Mouse (Mus musculus) cortical plate, adult 2 months (tissue): Measurements from ENCODE around the gene Kcnk6.

ENCODE experiments used
- CTCF ChIP-seq: fragments of 200-500 bp; IDR thresholded peaks from 2 replicates; pipeline ENCODE4 v1.5.1; 2011; ENCODE audit warnings: mild to moderate bottlenecking, control low read depth, low read length; ENCODE audit not compliant: insufficient read depth; ENCODE audit errors: extremely low read depth
- POLR2A ChIP-seq: fragments of 200-500 bp; IDR thresholded peaks from 2 replicates; pipeline ENCODE4 v1.6.1; 2011; ENCODE audit warnings: mild to moderate bottlenecking, low read length, control low read depth; ENCODE audit not compliant: insufficient read depth; ENCODE audit errors: extremely low read depth

DNA sequence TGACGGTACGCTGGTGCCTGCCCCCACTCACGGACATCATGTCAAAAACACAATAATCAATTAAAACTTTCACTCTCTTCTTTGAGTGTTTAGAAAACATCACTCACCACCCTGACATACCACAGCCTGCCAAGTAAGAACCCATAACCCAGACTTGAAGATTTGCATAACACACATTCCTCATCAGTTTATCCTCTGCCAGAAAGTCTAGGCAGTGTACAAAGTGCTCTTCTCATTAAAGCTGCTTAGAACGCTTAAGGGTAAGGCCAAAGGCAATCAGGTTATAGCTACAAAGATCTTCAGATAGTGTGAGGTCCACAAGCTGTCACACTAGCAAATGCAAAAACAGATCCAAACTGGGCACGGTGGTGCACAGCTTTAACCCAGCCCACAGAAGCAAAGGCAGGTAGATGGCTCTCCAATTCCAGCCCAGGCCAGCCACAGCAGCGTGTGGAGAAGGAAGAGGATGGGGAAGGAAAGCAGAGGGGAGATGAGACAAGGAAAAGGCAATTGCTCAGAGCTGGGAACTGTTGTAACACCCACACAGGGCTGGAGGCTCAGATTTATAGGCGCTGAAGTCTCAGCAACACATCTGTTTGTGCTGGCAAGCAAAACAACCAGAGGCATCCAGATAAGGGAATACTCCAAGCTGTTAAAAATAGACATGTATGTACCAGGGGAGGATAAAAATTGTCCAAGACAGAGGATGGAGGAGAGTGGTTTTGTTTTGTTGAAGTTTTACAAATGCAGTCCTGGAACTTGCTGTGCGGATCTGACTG, 39.6 kb upstream of the Kcnk6 start:
- TF ChIP-seq POLR2A = no peak
- no peak for TF ChIP-seq CTCF
